ENCODE assay signal across 11 mouse cellular contexts in the genomic region with DNA sequence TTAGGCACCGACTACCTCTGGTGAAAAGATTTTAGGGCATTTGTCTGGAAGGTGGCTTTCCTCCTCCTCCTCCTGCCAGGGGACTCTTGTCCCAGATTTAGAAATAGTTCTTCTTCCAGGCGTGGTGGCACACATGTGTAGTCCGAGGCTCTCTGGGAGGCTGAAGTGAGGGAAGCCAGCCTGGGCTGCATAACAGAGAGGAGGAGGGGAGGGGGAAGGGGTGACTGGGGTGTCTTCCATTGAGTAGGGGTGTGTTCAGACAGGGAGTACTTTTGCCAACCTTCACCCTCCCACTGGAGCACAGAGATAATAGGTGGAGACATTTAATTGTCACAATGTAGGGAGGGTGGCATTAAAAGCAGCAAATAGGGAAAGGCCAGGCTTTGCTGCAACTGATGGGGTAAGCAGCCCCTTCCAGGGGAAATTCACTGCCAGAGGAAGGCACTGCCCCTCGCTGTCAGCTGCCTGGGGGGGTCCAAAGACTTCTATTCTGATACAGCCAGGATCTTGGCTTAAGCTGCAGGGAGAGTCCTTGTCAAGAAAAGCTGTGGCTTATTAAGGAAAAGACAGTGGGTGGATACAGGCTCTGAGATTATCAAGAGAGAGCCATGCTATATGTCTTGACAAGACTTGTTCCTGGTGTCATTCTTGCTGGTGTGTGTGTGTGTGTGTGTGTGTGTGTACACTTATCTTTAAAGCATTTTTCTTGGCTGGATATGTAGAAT.
DNase-seq lines count a peak whose midpoint lies in the region; ATAC-seq lines count a peak whose summit lies in the region.
"Had no signal": no experiment of that assay in that cellular context is flagged by ENCODE, and none has a peak within 500 bp of the region (broad histone marks: within the 10 kb centered on the region; RNA-seq: fewer than 3 reads in every experiment).

No protein-coding gene starts in this region.

- no peak for DNase-seq in heart, adult 9 months (ENCODE audit: low spot score in 2 of 2)
- peak; percentile 46 to 56 for DNase-seq in frontal cortex, postnatal 36 days (ENCODE audit: low spot score in 2 of 2)
- DNase-seq in right cerebral cortex, postnatal 25 days, result peak; percentile 31
- no peak for DNase-seq in ovary, postnatal 14 days (ENCODE audit: low spot score)
- no peak for DNase-seq in gastrocnemius, postnatal 4 days (ENCODE audit: low spot score in 2 of 2)
- DNase-seq: kidney, adult 18-20 months; thymus, postnatal 4 days had no signal

- H3K27me3 ChIP-seq in heart, embryonic 15.5 days, result no peaks in the 10 kb centered on the region
- H3K27me3 ChIP-seq in neural tube, embryonic 14.5 days (ENCODE audit: control insufficient read depth, insufficient read depth, low read length), result no peaks in the 10 kb centered on the region
- no peaks in the 10 kb centered on the region for H3K27me3 ChIP-seq in neural tube, embryonic 15.5 days (replicated peaks)

- no peaks in the 10 kb centered on the region for H3K9me3 ChIP-seq in heart, embryonic 15.5 days (replicated peaks)
- H3K9me3 ChIP-seq in neural tube, embryonic 14.5 days (ENCODE audit: control insufficient read depth, low read length), result no peaks in the 10 kb centered on the region
- H3K9me3 ChIP-seq in neural tube, embryonic 15.5 days (replicated peaks), result no peaks in the 10 kb centered on the region

- no peaks in the 10 kb centered on the region for H3K36me3 ChIP-seq in heart, embryonic 15.5 days
- no peaks in the 10 kb centered on the region for H3K36me3 ChIP-seq in neural tube, embryonic 14.5 days (ENCODE audit: control insufficient read depth, insufficient read depth, low read length)
- no peaks in the 10 kb centered on the region for H3K36me3 ChIP-seq in neural tube, embryonic 15.5 days

- no peak overlapping the region for H3K27ac ChIP-seq in heart, embryonic 15.5 days
- no peak overlapping the region for H3K27ac ChIP-seq in neural tube, embryonic 14.5 days (ENCODE audit: low read depth, low read length)
- no peak overlapping the region for H3K27ac ChIP-seq in neural tube, embryonic 15.5 days (replicated peaks)

- H3K9ac ChIP-seq in heart, embryonic 15.5 days, result no peak overlapping the region
- no peak overlapping the region for H3K9ac ChIP-seq in neural tube, embryonic 14.5 days (replicated peaks; ENCODE audit: low read depth, low read length)
- H3K9ac ChIP-seq in neural tube, embryonic 15.5 days (replicated peaks), result no peak overlapping the region
- H3K9ac ChIP-seq: lung, embryonic 14.5 days had no signal

- no peaks in the 10 kb centered on the region for H3K4me1 ChIP-seq in heart, embryonic 15.5 days (replicated peaks)
- no peaks in the 10 kb centered on the region for H3K4me1 ChIP-seq in neural tube, embryonic 14.5 days (ENCODE audit: control insufficient read depth, insufficient read depth, low read length)
- no peaks in the 10 kb centered on the region for H3K4me1 ChIP-seq in neural tube, embryonic 15.5 days

- ATAC-seq in heart, embryonic 15.5 days (replicated peaks; ENCODE audit: insufficient number of reproducible peaks, insufficient read depth, low FRiP score, low read depth), result 0 out of 2 replicates have a peak, but pooled peaks have one; percentile 22
- ATAC-seq in neural tube, embryonic 14.5 days (ENCODE audit: low read depth), result peak; percentile 46; the same call in 1 of the 2 replicates
- no peak for ATAC-seq in neural tube, embryonic 15.5 days (ENCODE audit: low FRiP score)

- peak overlapping the region; percentile 3; the same call in 1 of the 2 replicates for H3K4me2 ChIP-seq in heart, embryonic 15.5 days
- no peak overlapping the region for H3K4me2 ChIP-seq in neural tube, embryonic 14.5 days (ENCODE audit: low read depth, low read length)
- no peak overlapping the region for H3K4me2 ChIP-seq in neural tube, embryonic 15.5 days
- H3K4me2 ChIP-seq: lung, embryonic 14.5 days had no signal

- no peak overlapping the region for H3K4me3 ChIP-seq in heart, embryonic 15.5 days
- no peak overlapping the region for H3K4me3 ChIP-seq in neural tube, embryonic 14.5 days (ENCODE audit: low read depth, low read length)
- H3K4me3 ChIP-seq in neural tube, embryonic 15.5 days (replicated peaks), result no peak overlapping the region

- WGBS in heart, embryonic 15.5 days, result 36% methylated on average over 4 of the region's 4 CpGs
- 30% methylated on average over 4 of the region's 4 CpGs for WGBS in neural tube, embryonic 14.5 days
- WGBS in neural tube, embryonic 15.5 days, result 48% methylated on average over 4 of the region's 4 CpGs

Comparison
In these comparisons a context has a peak if more than half of its experiments do, and no peak if none do; other contexts are left out.
1. DNase-seq: peak in frontal cortex, postnatal 36 days (2 of 2) and right cerebral cortex, postnatal 25 days (single experiment); none in heart, adult 9 months (0 of 2), ovary, postnatal 14 days (single experiment) and gastrocnemius, postnatal 4 days (0 of 2).